Mouse (Mus musculus): Measurements from ENCODE around the gene Med13l. TPM values are rescaled to one million over a fixed set of nuclear protein-coding genes. Genes with fewer than 3 reads are reported as not detected.

Gene Med13l
- total RNA-seq, 2 experiments from 2014 or later, result 74.8 to 75.7 TPM

GRCm38 (mm10) chr5:118591826-118592499, 31.5 kb downstream of the Med13l start:
- DNase-seq (ENCODE audit: low spot score in 2 of 2), result no peak

- peak; percentile 47 to 73 for DNase-seq (ENCODE audit: low spot score in 2 of 2)
Measured at GRCm38 (mm10) chr5:118594470-118595236, 34.2 kb downstream of the Med13l start.

- no peak for DNase-seq (ENCODE audit: low spot score in 2 of 2)
Measured at GRCm38 (mm10) chr5:118595901-118596300, 35.4 kb downstream of the Med13l start.

GRCm38 (mm10) chr5:118596452-118597092, 36.1 kb downstream of the Med13l start:
- DNase-seq (ENCODE audit: low spot score in 2 of 2), result no peak

GRCm38 (mm10) chr5:118598601-118599000, 38.1 kb downstream of the Med13l start:
- DNase-seq (ENCODE audit: low spot score in 2 of 2), result no peak

GRCm38 (mm10) chr5:118601452-118601851, 41.0 kb downstream of the Med13l start:
- DNase-seq (ENCODE audit: low spot score in 2 of 2), result no peak

- no peak for DNase-seq (ENCODE audit: low spot score in 2 of 2)
Measured at GRCm38 (mm10) chr5:118602706-118603105, 42.2 kb downstream of the Med13l start.

- no peak for DNase-seq (ENCODE audit: low spot score in 2 of 2)
Measured at GRCm38 (mm10) chr5:118605424-118606067, 45.1 kb downstream of the Med13l start.

GRCm38 (mm10) chr5:118606636-118607035, 46.2 kb downstream of the Med13l start:
- DNase-seq (ENCODE audit: low spot score in 2 of 2), result no peak

GRCm38 (mm10) chr5:118607900-118608299, 47.4 kb downstream of the Med13l start:
- no peak for DNase-seq (ENCODE audit: low spot score in 2 of 2)

GRCm38 (mm10) chr5:118610468-118610867, 50.0 kb downstream of the Med13l start:
- no peak for DNase-seq (ENCODE audit: low spot score in 2 of 2)

- DNase-seq (ENCODE audit: low spot score in 2 of 2), result no peak
Measured at GRCm38 (mm10) chr5:118612956-118613631, 52.6 kb downstream of the Med13l start.

GRCm38 (mm10) chr5:118613704-118614103, 53.2 kb downstream of the Med13l start:
- DNase-seq (ENCODE audit: low spot score in 2 of 2), result no peak

- DNase-seq (ENCODE audit: low spot score in 2 of 2), result no peak
Measured at GRCm38 (mm10) chr5:118614116-118614515, 53.6 kb downstream of the Med13l start.

- DNase-seq (ENCODE audit: low spot score in 2 of 2), result no peak
Measured at GRCm38 (mm10) chr5:118614571-118614981, 54.1 kb downstream of the Med13l start.

GRCm38 (mm10) chr5:118618963-118619610, 58.6 kb downstream of the Med13l start:
- no peak for DNase-seq (ENCODE audit: low spot score in 2 of 2)

- no peak for DNase-seq (ENCODE audit: low spot score in 2 of 2)
Measured at GRCm38 (mm10) chr5:118619801-118620200, 59.3 kb downstream of the Med13l start.

- DNase-seq (ENCODE audit: low spot score in 2 of 2), result no peak
Measured at GRCm38 (mm10) chr5:118620330-118620910, 59.9 kb downstream of the Med13l start.

- no peak for DNase-seq (ENCODE audit: low spot score in 2 of 2)
Measured at GRCm38 (mm10) chr5:118621877-118622276, 61.4 kb downstream of the Med13l start.

GRCm38 (mm10) chr5:118622346-118622745, 61.9 kb downstream of the Med13l start:
- no peak for DNase-seq (ENCODE audit: low spot score in 2 of 2)
